Mouse (Mus musculus) embryonic fibroblast, embryonic 13.5 days (primary cell): ENCODE data around the gene Rnf214.

Source experiments
- CTCF ChIP-seq: IDR thresholded peaks from 2 replicates; pipeline ENCODE4 v1.5.1; 2011; ENCODE audit warnings: mild to moderate bottlenecking, control low read depth, low read length, moderate library complexity, borderline replicate concordance; ENCODE audit not compliant: insufficient read depth
- POLR2A ChIP-seq: IDR thresholded peaks from 2 replicates; pipeline ENCODE4 v1.6.1; 2011; ENCODE audit warnings: low read depth, mild to moderate bottlenecking, control low read depth, low read length, moderate library complexity

GRCm38 (mm10) chr9:45840331-45840730 lies 66.4 kb downstream of the Rnf214 start:
- no peak for TF ChIP-seq POLR2A
- no peak for TF ChIP-seq CTCF
